Mouse (Mus musculus) intestine, embryonic 15.5 days (tissue): Measurements from ENCODE around the gene Agfg2. TPM values are rescaled to one million over a fixed set of nuclear protein-coding genes. Genes with fewer than 3 reads are reported as not detected.
"Not testable (repeated sequence)": the region's sequence is repeated elsewhere in the genome, so short reads cannot be mapped to it uniquely, and the experiment has no call there.

Experiments used
- ATAC-seq: fragments of 200-750 bp; cut with Nextera tagmentation; 2 replicates; pipeline ENCODE4 v1.8.0; 2017; ENCODE audit warnings: moderate TSS enrichment, moderate library complexity
- H3K27ac ChIP-seq: fragments of 300-500 bp; sonication (generic); 2 replicates; pipeline ENCODE4 v1.5.1; 2015; ENCODE audit warnings: mild to moderate bottlenecking, inconsistent platforms
- H3K27me3 ChIP-seq: fragments of 300-500 bp; sonication (generic); replicated peaks from 2 replicates; pipeline ENCODE4 v1.6.1; 2015; ENCODE audit warnings: inconsistent platforms
- H3K36me3 ChIP-seq: fragments of 300-500 bp; sonication (generic); 2 replicates; pipeline ENCODE4 v1.6.1; 2015; ENCODE audit warnings: inconsistent platforms
- H3K4me1 ChIP-seq: fragments of 300-500 bp; sonication (generic); replicated peaks from 2 replicates; pipeline ENCODE4 v1.6.1; 2015; ENCODE audit warnings: inconsistent platforms
- H3K4me2 ChIP-seq: fragments of 300-500 bp; sonication (generic); replicated peaks from 2 replicates; pipeline ENCODE4 v1.6.1; 2015; ENCODE audit warnings: mild to moderate bottlenecking, inconsistent platforms
- H3K4me3 ChIP-seq: fragments of 300-500 bp; sonication (generic); replicated peaks from 2 replicates; pipeline ENCODE4 v1.5.1; 2015; ENCODE audit warnings: inconsistent platforms
- H3K9ac ChIP-seq: fragments of 300-500 bp; sonication (generic); 2 replicates; pipeline ENCODE4 v1.6.1; 2015; ENCODE audit warnings: inconsistent platforms
- H3K9me3 ChIP-seq: fragments of 300-500 bp; sonication (generic); 2 replicates; pipeline ENCODE4 v1.6.1; 2016; ENCODE audit warnings: inconsistent platforms
- WGBS: fragments of 180-500 bp; shearing (Covaris S2); methylation state at CpG from one replicate; pipeline ENCODE4 v1.1.7; 2015; 5-methylcytosine and 5-hydroxymethylcytosine counted together
- polyA plus RNA-seq: library from polyadenylated mRNA; unstranded; fragments of >200 nt; fragmentation: Nextera tagmentation; extraction: Ambion mirVana; gene quantifications from 2 replicates; pipeline ENCODE4 v1.2.1, GENCODE M21; 2015

The Agfg2 gene
- polyA plus RNA-seq, result 19.5 and 20.8 TPM in 2 replicates

DNA sequence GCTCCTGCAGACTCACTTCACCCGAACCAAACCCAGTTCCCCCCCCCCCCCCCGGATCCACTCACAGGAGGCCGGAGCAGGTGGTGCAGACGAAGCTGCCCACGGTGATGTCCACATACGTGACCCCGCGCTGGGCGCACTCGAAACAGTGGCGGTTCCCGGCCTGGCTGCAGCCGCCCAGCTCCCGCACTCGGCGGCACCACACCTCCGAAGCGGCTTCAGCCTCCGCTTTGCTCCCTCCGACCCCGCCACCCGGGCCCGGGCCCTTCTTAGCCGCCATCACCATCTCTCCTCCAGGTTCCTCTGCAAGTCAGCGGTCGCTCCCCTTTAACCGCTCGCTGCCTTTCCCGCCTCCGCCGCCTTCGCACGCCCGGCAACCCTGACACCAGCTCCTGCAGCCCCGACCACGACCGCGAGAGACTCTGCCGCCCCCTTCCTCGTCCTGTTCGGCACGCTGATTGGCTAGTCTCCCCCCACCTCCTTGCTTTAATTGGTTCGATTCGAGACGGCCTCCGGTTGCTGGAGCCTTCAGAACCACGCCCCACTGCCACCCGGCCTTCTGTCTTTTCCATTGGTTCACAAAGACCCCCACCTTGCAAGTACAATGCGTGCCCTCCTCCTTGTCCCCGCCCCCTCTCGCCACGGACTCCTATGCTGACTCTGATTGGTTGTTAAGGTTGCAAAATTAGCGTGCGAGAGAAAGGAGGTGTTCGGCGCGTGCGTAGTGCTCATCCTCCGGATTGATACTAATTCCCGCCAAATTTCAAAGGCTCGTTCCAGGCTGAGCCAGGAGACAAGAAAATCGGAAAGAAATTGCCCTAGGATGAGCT is at the start of gene Agfg2:
TSS of gene Agfg2 (minus strand) at position 433 of the 830 bp plus-strand sequence.
- peak; percentile 98 for ATAC-seq
- Histone ChIP-seq H3K9me3 (no peaks in the 10 kb centered on the region), H3K4me2 (peak within 1 kb of the TSS; percentile 88), H3K9ac (peak within 1 kb of the TSS; percentile 80), H3K27me3 (no peaks in the 10 kb centered on the region), H3K36me3 (no peaks in the 10 kb centered on the region), H3K27ac (peak within 1 kb of the TSS; percentile 82), H3K4me3 (peak within 1 kb of the TSS; percentile 84), H3K4me1 (no peaks in the 10 kb centered on the region)
- WGBS, result under 1% methylated on average over 62 of the region's 62 CpGs

DNA sequence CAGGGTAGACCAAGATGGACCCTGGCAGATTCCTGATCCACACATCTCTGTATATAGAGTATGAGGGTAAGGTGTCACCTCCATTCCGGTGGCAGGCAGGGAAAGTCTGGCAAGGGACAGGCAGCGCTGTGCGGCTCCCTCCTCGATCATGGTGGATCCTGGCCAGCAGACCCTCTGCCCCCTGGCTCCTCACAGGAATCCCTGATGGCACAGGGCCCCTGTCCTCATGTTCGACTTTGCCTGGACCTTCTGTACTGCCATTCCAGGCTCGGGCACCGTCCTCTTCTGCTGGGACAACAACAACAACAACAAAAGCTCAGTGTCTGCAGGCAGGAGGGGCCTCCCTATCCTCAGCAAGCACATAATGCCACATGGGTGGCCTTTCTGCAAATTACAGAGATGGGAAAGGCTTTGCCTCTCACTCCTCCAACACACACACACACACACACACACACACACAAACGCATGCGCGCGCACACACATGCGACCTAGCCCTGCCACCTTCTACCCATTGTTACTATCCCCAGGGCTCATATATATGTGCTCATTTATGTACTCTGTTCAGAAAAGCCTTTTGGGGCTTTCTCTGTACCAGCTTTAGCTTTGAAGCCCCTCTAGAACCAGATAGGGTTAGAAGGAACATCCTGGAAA is 49.2 kb upstream of the Agfg2 start:
- WGBS, result 80% methylated on average over 12 of the region's 12 CpGs
- Histone ChIP-seq H3K9me3 (no peaks in the 10 kb centered on the region), H3K4me2 (no peak overlapping the region)

DNA sequence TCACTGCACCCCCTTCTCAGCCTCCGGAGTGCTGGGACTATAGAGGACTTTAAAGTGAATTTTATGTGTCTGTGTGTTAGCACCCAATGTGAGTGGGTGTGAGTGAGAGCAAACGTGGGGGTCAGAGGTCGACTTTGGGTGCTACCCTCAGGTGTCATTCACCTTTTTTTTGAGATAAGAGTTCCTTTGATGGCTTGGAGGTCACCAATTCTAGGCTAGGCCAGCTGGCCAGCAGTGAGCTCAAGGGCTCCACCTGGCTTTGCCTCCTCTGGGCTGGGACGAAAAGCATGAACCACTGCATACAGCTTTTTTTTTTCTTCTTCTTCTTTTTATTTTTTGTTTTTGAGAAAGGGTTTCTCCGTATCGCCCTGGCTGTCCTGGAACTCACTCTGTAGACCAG is 42.2 kb upstream of the Agfg2 start:
- no peaks in the 10 kb centered on the region for H3K36me3 ChIP-seq
- WGBS, result 63% methylated on average over 6 of the region's 6 CpGs
- no peak for ATAC-seq
- H3K9me3 ChIP-seq, result no peaks in the 10 kb centered on the region
- no peaks in the 10 kb centered on the region for H3K27me3 ChIP-seq
- no peak overlapping the region for H3K27ac ChIP-seq
- H3K4me3 ChIP-seq, result no peak overlapping the region
- H3K9ac ChIP-seq, result no peak overlapping the region
- no peak overlapping the region for H3K4me2 ChIP-seq
- no peaks in the 10 kb centered on the region for H3K4me1 ChIP-seq

More for the DNA sequence above, 49.2 kb upstream of the Agfg2 start:
- Histone ChIP-seq H3K27ac (no peak overlapping the region), H3K9ac (no peak overlapping the region), H3K36me3 (no peaks in the 10 kb centered on the region), H3K4me3 (no peak overlapping the region), H3K4me1 (peaks cover 16% of the 10 kb centered on the region), H3K27me3 (no peaks in the 10 kb centered on the region)
- 0 out of 2 replicates have a peak, but pooled peaks have one; percentile 11 for ATAC-seq

DNA sequence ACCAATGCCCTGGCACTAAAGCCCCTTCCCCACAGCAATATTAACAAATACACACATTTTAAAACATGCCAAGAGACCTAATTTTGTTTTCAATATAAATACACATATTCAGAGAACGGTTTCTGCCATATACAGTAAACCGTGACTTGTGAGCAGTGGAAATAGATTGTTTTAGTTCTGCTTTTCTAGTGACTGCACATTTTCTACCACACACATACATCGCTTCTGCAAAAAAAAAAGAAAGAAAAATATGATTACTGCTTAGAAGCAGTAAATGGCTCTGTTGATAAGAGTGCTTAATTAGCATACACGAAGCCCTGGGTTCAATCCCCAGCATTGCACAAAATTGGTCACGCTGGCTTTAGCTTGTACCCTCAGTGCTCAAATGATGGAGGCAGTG is 39.3 kb upstream of the Agfg2 start:
- H3K4me1 ChIP-seq, result 0 out of 2 replicates have a peak, but pooled peaks cover 3% of the 10 kb centered on the region
- no peak overlapping the region for H3K4me3 ChIP-seq
- no peaks in the 10 kb centered on the region for H3K27me3 ChIP-seq
- no peak overlapping the region for H3K9ac ChIP-seq
- H3K36me3 ChIP-seq, result no peaks in the 10 kb centered on the region
- no peak for ATAC-seq
- H3K27ac ChIP-seq, result no peak overlapping the region
- WGBS, result 81% methylated on average over 5 of the region's 5 CpGs
- H3K4me2 ChIP-seq, result no peak overlapping the region
- no peaks in the 10 kb centered on the region for H3K9me3 ChIP-seq

DNA sequence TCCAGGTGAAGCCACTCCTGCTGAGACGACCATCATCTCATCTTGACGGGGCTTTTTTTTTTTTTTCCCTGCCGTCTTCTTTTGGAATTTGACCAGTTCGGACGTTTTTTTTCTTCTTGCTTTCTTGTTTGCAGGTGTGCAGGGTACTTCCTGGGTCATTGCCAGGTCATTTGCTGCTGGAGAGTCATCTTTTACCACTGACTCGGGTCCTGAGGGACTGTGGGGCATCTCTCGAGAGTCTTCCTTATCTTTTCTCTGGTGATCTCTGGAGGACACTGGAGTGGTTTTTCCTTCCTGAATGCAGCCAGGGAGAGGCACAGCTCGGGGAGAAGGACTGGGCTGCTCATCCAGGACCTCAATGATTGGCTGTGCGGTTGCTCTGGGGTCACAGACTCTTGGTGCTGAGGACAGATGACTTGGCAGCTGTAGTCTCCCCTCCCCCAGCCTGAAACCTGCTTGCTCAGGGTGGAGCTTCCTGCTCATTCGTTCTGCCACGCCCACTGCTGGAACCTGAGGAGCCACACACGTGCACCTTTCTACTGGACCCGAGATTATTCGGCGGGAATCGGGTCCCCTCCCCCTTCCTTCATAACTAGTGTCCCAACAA is 36.1 kb upstream of the Agfg2 start:
- not testable (repeated sequence) for H3K9me3 ChIP-seq, H3K4me1 ChIP-seq, H3K27me3 ChIP-seq, H3K9ac ChIP-seq, H3K36me3 ChIP-seq
- H3K4me2 ChIP-seq, result peak overlapping the region; percentile 59
- 6% methylated on average over 11 of the region's 16 CpGs for WGBS
- H3K4me3 ChIP-seq, result peak overlapping the region; percentile 17; the same call in 1 of the 2 replicates
- ATAC-seq, result peak; percentile 91
- 0 out of 2 replicates have a peak overlapping the region, but pooled peaks have one; percentile 27 for H3K27ac ChIP-seq

DNA sequence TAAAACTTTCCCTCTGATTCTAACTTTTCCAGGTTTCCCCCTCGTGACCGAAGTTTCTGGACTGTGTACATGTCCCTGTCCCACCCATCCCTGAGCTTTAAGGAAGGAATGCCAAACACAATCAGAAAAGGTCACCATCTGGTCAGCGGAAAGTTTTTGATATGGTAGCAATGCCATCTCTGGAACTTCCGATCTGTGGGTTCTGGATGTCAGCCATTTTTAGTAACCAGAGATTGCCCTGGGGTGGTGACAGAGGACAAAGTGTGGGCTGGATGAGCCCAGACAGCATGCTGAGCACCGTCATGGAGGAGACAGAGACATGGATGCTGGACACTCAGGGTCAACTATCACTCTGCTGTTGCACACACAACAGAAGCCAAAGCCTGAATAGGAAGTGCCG is 34.6 kb upstream of the Agfg2 start:
- no peaks in the 10 kb centered on the region for H3K36me3 ChIP-seq
- no peaks in the 10 kb centered on the region for H3K9me3 ChIP-seq
- no peaks in the 10 kb centered on the region for H3K27me3 ChIP-seq
- 70% methylated on average over 6 of the region's 6 CpGs for whole genome bisulfite sequencing
- no peak overlapping the region for H3K27ac ChIP-seq
- no peak overlapping the region for H3K4me2 ChIP-seq
- H3K9ac ChIP-seq, result no peak overlapping the region
- no peak overlapping the region for H3K4me3 ChIP-seq
- 0 out of 2 replicates have a peak, but pooled peaks cover 3% of the 10 kb centered on the region for H3K4me1 ChIP-seq
- no peak for ATAC-seq

DNA sequence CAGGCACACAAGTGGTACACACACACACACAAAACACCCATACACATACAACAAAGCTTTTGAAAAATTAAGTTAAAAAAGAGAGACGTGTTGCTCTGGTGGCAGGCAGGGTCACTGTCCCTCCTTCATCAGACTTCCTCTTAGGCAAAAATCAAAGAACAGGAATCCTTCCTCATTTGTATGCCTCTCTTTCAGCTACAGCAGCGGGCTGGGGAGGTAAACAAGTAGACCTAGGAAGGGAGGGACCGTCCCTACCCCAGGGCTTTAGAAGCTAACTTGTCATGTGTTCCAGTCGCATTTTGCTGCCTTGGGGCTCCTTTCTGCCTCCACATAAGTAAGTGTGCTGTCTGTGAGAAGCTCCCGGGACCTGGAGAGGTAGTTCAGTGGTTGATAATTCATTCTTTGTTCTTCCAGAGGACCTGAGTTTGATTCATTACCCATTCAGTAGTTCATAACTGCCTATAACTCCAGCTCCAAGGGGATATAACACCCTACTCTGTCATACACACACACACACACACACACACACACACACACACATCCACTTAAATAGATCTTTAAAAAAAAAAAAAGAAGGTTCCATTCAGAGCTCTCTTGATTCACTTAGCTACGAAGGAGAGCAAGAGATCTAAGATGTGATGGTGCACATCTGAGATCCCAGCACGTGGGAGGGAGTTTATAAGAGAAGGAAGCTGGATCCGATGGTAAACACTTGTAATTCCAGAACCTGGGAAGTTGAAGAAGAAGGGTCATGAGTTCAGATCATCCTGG is 33.7 kb upstream of the Agfg2 start:
- ATAC-seq, result no peak
- H3K4me3 ChIP-seq, result no peak overlapping the region

DNA sequence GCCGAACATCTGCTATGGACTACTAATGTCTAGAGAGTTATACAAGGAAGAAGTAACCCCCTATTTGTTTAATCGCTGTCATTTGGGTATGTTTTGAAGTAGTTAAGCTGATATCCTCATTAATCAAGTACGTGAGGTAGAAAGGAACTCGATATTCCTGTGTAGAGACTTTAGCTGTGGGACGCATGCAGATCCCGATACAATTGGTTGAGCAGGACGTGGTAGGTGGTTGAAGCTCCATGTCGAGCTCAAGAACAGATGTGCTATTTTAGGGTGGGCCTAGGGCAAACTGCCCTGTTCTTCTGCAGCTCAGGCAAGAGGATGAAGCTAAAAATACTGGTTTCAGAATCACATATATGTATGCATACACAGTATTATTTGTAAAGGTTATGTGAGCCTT is 31.2 kb upstream of the Agfg2 start:
- ATAC-seq, result no peak
- WGBS, result 69% methylated on average over 8 of the region's 8 CpGs

More for the DNA sequence above, 33.7 kb upstream of the Agfg2 start:
- Histone ChIP-seq H3K27me3 (no peaks in the 10 kb centered on the region), H3K27ac (no peak overlapping the region), H3K9ac (no peak overlapping the region), H3K9me3 (no peaks in the 10 kb centered on the region), H3K4me1 (0 out of 2 replicates have a peak, but pooled peaks cover 3% of the 10 kb centered on the region), H3K4me2 (no peak overlapping the region), H3K36me3 (no peaks in the 10 kb centered on the region)
- 54% methylated on average over 8 of the region's 8 CpGs for WGBS

DNA sequence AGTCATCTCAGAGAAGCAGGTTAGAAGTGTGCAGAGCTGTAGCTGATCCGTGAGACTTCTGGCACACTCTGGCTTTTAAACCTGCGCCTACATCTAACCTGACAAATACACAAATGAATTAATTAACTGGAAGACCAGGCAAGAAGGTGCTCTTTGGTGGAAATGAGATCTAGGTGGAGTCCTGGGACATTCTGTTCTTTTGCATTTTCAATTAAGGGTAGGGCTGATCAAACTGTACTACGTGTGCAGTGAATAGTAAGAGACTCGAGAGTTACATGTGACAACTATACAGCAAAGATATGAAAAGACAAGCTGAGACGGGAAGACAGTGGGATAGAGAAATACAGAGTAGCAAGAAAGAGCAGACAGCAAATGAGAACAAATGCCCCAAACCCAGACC is 28.9 kb upstream of the Agfg2 start:
- Histone ChIP-seq H3K36me3 (no peaks in the 10 kb centered on the region), H3K9me3 (no peaks in the 10 kb centered on the region), H3K4me3 (no peak overlapping the region), H3K27me3 (no peaks in the 10 kb centered on the region), H3K4me1 (no peaks in the 10 kb centered on the region), H3K27ac (no peak overlapping the region), H3K9ac (no peak overlapping the region), H3K4me2 (no peak overlapping the region)
- 83% methylated on average over 5 of the region's 5 CpGs for WGBS
- no peak for ATAC-seq

More for the DNA sequence above, 31.2 kb upstream of the Agfg2 start:
- Histone ChIP-seq H3K4me1 (0 out of 2 replicates have a peak, but pooled peaks cover 2% of the 10 kb centered on the region), H3K27me3 (no peaks in the 10 kb centered on the region), H3K4me2 (no peak overlapping the region), H3K36me3 (no peaks in the 10 kb centered on the region), H3K9ac (no peak overlapping the region), H3K4me3 (no peak overlapping the region), H3K9me3 (no peaks in the 10 kb centered on the region), H3K27ac (no peak overlapping the region)

DNA sequence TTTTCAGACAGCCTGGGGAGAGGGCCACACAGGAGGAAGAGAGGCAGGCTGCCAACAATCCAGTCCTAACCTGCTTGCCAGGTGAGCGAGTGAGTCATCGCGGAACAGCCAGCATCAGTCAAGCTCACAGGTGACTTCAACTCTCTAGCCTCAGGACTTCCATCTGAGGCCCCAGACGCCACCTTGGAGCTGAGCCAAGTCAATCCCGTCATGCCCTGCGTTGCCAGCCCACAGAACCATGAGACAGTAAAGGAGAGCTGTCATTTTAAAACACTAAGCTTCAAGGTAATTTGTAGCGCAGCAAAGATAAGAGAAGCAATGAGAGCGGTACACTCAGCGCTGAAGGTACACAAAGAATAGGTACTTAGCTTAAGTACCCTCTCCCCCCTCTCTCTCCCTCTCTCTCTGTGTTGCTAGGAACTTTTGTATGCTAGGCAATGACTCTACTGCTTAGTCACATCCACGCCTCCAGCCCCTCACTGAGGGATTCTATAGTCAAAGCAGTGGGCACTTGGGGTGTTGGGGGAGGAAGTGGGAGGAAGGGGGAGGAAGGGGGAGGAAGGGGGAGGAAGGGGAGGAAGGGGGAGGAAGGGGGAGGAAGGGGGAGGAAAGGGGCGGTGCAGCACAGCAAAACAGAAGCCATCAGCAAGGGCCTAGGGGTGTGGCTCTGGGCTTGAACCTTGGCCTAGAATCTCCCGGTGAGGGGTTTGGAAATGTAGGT is 22.5 kb upstream of the Agfg2 start:
- Histone ChIP-seq H3K36me3 (no peaks in the 10 kb centered on the region), H3K4me2 (peak overlapping the region; percentile 22), H3K9me3 (no peaks in the 10 kb centered on the region), H3K27ac (peak overlapping the region; percentile 80), H3K4me1 (peaks cover 10% of the 10 kb centered on the region), H3K9ac (no peak overlapping the region), H3K4me3 (no peak overlapping the region), H3K27me3 (no peaks in the 10 kb centered on the region)
- 49% methylated on average over 12 of the region's 12 CpGs for WGBS
- peak; percentile 95 for ATAC-seq

DNA sequence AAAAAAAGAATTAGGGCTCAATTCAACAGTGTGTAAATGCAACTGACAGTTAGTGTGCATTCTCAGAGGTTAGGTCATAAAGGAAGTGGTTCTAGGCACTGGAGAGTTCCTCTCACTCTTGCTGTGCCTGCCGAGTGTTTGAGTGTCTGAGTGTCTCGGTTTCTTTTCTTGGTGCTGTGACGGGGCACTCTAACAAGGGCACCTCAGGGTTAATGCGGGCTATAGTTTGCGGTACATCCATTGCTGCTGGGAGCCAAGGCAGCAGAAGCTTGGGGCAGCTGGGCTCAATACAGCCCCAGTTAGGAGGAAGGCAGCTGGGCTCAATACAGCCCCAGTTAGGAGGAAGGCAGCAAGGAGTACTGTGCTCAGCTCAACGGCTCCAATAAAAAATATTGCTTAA is 20.7 kb upstream of the Agfg2 start:
- Histone ChIP-seq H3K4me1 (peaks cover 10% of the 10 kb centered on the region), H3K27me3 (no peaks in the 10 kb centered on the region), H3K9ac (no peak overlapping the region), H3K9me3 (no peaks in the 10 kb centered on the region), H3K36me3 (no peaks in the 10 kb centered on the region), H3K4me3 (no peak overlapping the region), H3K4me2 (no peak overlapping the region), H3K27ac (no peak overlapping the region)
- ATAC-seq, result no peak
- WGBS, result 47% methylated on average over 6 of the region's 6 CpGs
